Mouse (Mus musculus) lung, embryonic 14.5 days (tissue): ENCODE measurements at regions not wholly inside any gene's neighbourhood (a gene's known extent, or its start where the extent isn't known, plus 50 kb on each side); places are given as distances from the start of the nearest gene placed in this dataset.
A peak's percentile ranks its signal among the peaks of the same experiment; 100 is the strongest.
"Not testable (repeated sequence)": the region's sequence is repeated elsewhere in the genome, so short reads cannot be mapped to it uniquely, and the experiment has no call there.

ENCODE experiments used
- ATAC-seq: fragments of 200-750 bp; cut with Nextera tagmentation; 2 replicates; pipeline ENCODE4 v1.8.0; 2017; ENCODE audit warnings: mild to moderate bottlenecking, moderate TSS enrichment, moderate library complexity; ENCODE audit not compliant: insufficient read depth
- DNase-seq: peaks from one replicate; pipeline ENCODE4 v3.0.0-alpha.2; 2015
- H3K27ac ChIP-seq: fragments of 300-500 bp; sonication (generic); 2 replicates; pipeline ENCODE4 v1.5.1; 2014; ENCODE audit warnings: low read depth, mild to moderate bottlenecking, moderate library complexity
- H3K27me3 ChIP-seq: fragments of 300-500 bp; sonication (generic); 2 replicates; pipeline ENCODE4 v1.6.1; 2014; ENCODE audit warnings: low read length, control low read depth; ENCODE audit not compliant: insufficient read depth
- H3K36me3 ChIP-seq: fragments of 300-500 bp; sonication (generic); 2 replicates; pipeline ENCODE4 v1.6.1; 2014; ENCODE audit warnings: control low read depth; ENCODE audit not compliant: insufficient read depth
- H3K4me1 ChIP-seq: fragments of 300-500 bp; sonication (generic); 2 replicates; pipeline ENCODE4 v1.6.1; 2014; ENCODE audit warnings: antibody characterized with exemption, control low read depth; ENCODE audit not compliant: insufficient read depth
- H3K4me2 ChIP-seq: fragments of 300-500 bp; sonication (generic); 2 replicates; pipeline ENCODE4 v1.6.1; 2014; ENCODE audit warnings: mild to moderate bottlenecking
- H3K4me3 ChIP-seq: fragments of 300-500 bp; sonication (generic); 2 replicates; pipeline ENCODE4 v1.5.1; 2014; ENCODE audit warnings: low read depth, low read length
- H3K9ac ChIP-seq: fragments of 300-500 bp; sonication (generic); 2 replicates; pipeline ENCODE4 v1.6.1; 2014
- H3K9me3 ChIP-seq: fragments of 300-500 bp; sonication (generic); 2 replicates; pipeline ENCODE4 v1.6.1; 2016; ENCODE audit warnings: low read depth, low read length, control low read depth
- CTCF ChIP-seq: IDR thresholded peaks from 2 replicates; pipeline ENCODE4 v1.5.1; 2016; ENCODE audit warnings: antibody characterized with exemption, low read depth
- WGBS: fragments of 180-500 bp; shearing (Covaris S2); extraction: QIAGEN DNeasy Blood & Tissue Kit; methylation state at CpG from one replicate; pipeline ENCODE4 v1.1.7; 2014; 5-methylcytosine and 5-hydroxymethylcytosine counted together

GRCm38 (mm10) chr13:85988633-85989032 is 58.1 kb downstream of the Cox7c start:
- TF ChIP-seq CTCF: no peak
- Histone ChIP-seq H3K36me3 (no peaks in the 10 kb centered on the region), H3K4me2 (no peak overlapping the region), H3K27me3 (no peaks in the 10 kb centered on the region), H3K9me3 (no peaks in the 10 kb centered on the region), H3K4me3 (no peak overlapping the region), H3K9ac (no peak overlapping the region), H3K27ac (no peak overlapping the region), H3K4me1 (no peaks in the 10 kb centered on the region)
- DNase-seq (no peak), ATAC-seq (no peak)

GRCm38 (mm10) chr13:85982089-85982488 is 64.6 kb downstream of the Cox7c start:
- no peak overlapping the region for H3K4me2 ChIP-seq
- H3K9me3 ChIP-seq: no peaks in the 10 kb centered on the region
- no peak overlapping the region for H3K27ac ChIP-seq
- WGBS: 54% methylated on average over 1 of the region's 1 CpGs
- H3K27me3 ChIP-seq: no peaks in the 10 kb centered on the region
- no peak overlapping the region for H3K4me3 ChIP-seq
- no peak overlapping the region for H3K9ac ChIP-seq
- ATAC-seq (peak; percentile 80), DNase-seq (peak; percentile 65)
- H3K36me3 ChIP-seq: no peaks in the 10 kb centered on the region
- no peaks in the 10 kb centered on the region for H3K4me1 ChIP-seq
- TF ChIP-seq CTCF: no peak

GRCm38 (mm10) chr13:85964005-85964404 is 82.7 kb downstream of the Cox7c start:
- H3K4me2 ChIP-seq, H3K9ac ChIP-seq, H3K4me3 ChIP-seq, H3K36me3 ChIP-seq, H3K9me3 ChIP-seq, H3K4me1 ChIP-seq, H3K27me3 ChIP-seq, H3K27ac ChIP-seq, ATAC-seq, DNase-seq: not testable (repeated sequence)
- WGBS: 81% methylated on average over 2 of the region's 2 CpGs

- Histone ChIP-seq H3K27ac (no peak overlapping the region), H3K27me3 (no peaks in the 10 kb centered on the region), H3K36me3 (no peaks in the 10 kb centered on the region), H3K4me3 (no peak overlapping the region), H3K9me3 (no peaks in the 10 kb centered on the region), H3K4me2 (no peak overlapping the region), H3K4me1 (no peaks in the 10 kb centered on the region), H3K9ac (no peak overlapping the region)
- TF ChIP-seq CTCF: no peak
- ATAC-seq (no peak), DNase-seq (no peak)
Observed at GRCm38 (mm10) chr13:85955284-85955683, 91.4 kb downstream of the Cox7c start.

- Histone ChIP-seq H3K27ac (no peak overlapping the region), H3K4me2 (no peak overlapping the region), H3K4me1 (no peaks in the 10 kb centered on the region), H3K27me3 (no peaks in the 10 kb centered on the region), H3K9ac (no peak overlapping the region), H3K9me3 (no peaks in the 10 kb centered on the region), H3K4me3 (no peak overlapping the region), H3K36me3 (no peaks in the 10 kb centered on the region)
- ATAC-seq (no peak), DNase-seq (no peak)
- no peak for TF ChIP-seq CTCF
- 84% methylated on average over 6 of the region's 6 CpGs for WGBS
Observed at GRCm38 (mm10) chr13:85952896-85953295, 93.8 kb downstream of the Cox7c start.

- H3K4me1 ChIP-seq: no peaks in the 10 kb centered on the region
- no peak overlapping the region for H3K4me3 ChIP-seq
- no peaks in the 10 kb centered on the region for H3K36me3 ChIP-seq
- H3K27me3 ChIP-seq: no peaks in the 10 kb centered on the region
- 27% methylated on average over 4 of the region's 4 CpGs for WGBS
- H3K9me3 ChIP-seq: no peaks in the 10 kb centered on the region
- DNase-seq (peak; percentile 89), ATAC-seq (peak; percentile 95)
- no peak overlapping the region for H3K9ac ChIP-seq
- no peak for TF ChIP-seq CTCF
- peak overlapping the region; percentile 46; the same call in 1 of the 2 replicates for H3K27ac ChIP-seq
- no peak overlapping the region for H3K4me2 ChIP-seq
Observed at GRCm38 (mm10) chr13:85926825-85927737, 119.6 kb downstream of the Cox7c start.

GRCm38 (mm10) chr13:85926323-85926722 is 120.4 kb downstream of the Cox7c start:
- H3K27ac ChIP-seq: peak overlapping the region; percentile 46; the same call in 1 of the 2 replicates
- H3K4me1 ChIP-seq: no peaks in the 10 kb centered on the region
- no peak for DNase-seq
- no peak for TF ChIP-seq CTCF
- no peaks in the 10 kb centered on the region for H3K9me3 ChIP-seq
- no peak for ATAC-seq
- H3K4me3 ChIP-seq: no peak overlapping the region
- H3K36me3 ChIP-seq: no peaks in the 10 kb centered on the region
- H3K27me3 ChIP-seq: no peaks in the 10 kb centered on the region
- H3K4me2 ChIP-seq: no peak overlapping the region
- 46% methylated on average over 2 of the region's 2 CpGs for WGBS
- no peak overlapping the region for H3K9ac ChIP-seq
